Mouse (Mus musculus) B cell, adult 2 months (primary cell): ENCODE measurements at regions not wholly inside any gene's neighbourhood (a gene's known extent, or its start where the extent isn't known, plus 50 kb on each side); places are given as distances from the start of the nearest gene placed in this dataset.

Experiments
- DNase-seq, 2 experiments: peaks; one replicate each; pipeline ENCODE4 v3.0.0; 2022

GRCm38 (mm10) chr6:148539207-148539960 is 95.2 kb upstream of the Tmtc1 start:
- DNase-seq: no peak

GRCm38 (mm10) chr6:148534364-148534763 is 90.2 kb upstream of the Tmtc1 start:
- no peak for DNase-seq

- no peak for DNase-seq
Observed at GRCm38 (mm10) chr6:148531068-148531467, 86.9 kb upstream of the Tmtc1 start.

- no peak for DNase-seq
Observed at GRCm38 (mm10) chr6:148528611-148529010, 84.4 kb upstream of the Tmtc1 start.

- no peak for DNase-seq
Observed at GRCm38 (mm10) chr6:148522893-148523292, 78.7 kb upstream of the Tmtc1 start.

GRCm38 (mm10) chr6:148517536-148518245 is 73.5 kb upstream of the Tmtc1 start:
- DNase-seq: no peak

GRCm38 (mm10) chr6:148516654-148517053 is 72.5 kb upstream of the Tmtc1 start:
- DNase-seq: no peak

GRCm38 (mm10) chr6:148515105-148515504 is 70.9 kb upstream of the Tmtc1 start:
- DNase-seq: no peak

GRCm38 (mm10) chr6:148514645-148515044 is 70.5 kb upstream of the Tmtc1 start:
- no peak for DNase-seq

- no peak for DNase-seq
Observed at GRCm38 (mm10) chr6:148514124-148514523, 69.9 kb upstream of the Tmtc1 start.

GRCm38 (mm10) chr6:148513134-148513533 is 68.9 kb upstream of the Tmtc1 start:
- no peak for DNase-seq

GRCm38 (mm10) chr6:148505325-148505724 is 61.1 kb upstream of the Tmtc1 start:
- no peak for DNase-seq

GRCm38 (mm10) chr6:148500251-148501179 is 56.3 kb upstream of the Tmtc1 start:
- no peak for DNase-seq
